Mouse (Mus musculus) gastrocnemius, adult 8-10 months (tissue): ENCODE results near the gene E2f6. TPM values are rescaled to one million over a fixed set of nuclear protein-coding genes. Genes with fewer than 3 reads are reported as not detected.

Source experiments
- DNase-seq, 2 experiments: peaks; one replicate each; pipeline ENCODE4 v3.0.0; 2022; ENCODE audit warnings: low spot score in 2 of 2
- total RNA-seq, 4 experiments: library from RNA; stranded (reverse); gene quantifications; 2 replicates each; pipeline ENCODE4 v1.2.4; 2022

The E2f6 gene
- total RNA-seq, result 100 to 1,000 TPM; 136 to 196 (median 151) TPM

DNA sequence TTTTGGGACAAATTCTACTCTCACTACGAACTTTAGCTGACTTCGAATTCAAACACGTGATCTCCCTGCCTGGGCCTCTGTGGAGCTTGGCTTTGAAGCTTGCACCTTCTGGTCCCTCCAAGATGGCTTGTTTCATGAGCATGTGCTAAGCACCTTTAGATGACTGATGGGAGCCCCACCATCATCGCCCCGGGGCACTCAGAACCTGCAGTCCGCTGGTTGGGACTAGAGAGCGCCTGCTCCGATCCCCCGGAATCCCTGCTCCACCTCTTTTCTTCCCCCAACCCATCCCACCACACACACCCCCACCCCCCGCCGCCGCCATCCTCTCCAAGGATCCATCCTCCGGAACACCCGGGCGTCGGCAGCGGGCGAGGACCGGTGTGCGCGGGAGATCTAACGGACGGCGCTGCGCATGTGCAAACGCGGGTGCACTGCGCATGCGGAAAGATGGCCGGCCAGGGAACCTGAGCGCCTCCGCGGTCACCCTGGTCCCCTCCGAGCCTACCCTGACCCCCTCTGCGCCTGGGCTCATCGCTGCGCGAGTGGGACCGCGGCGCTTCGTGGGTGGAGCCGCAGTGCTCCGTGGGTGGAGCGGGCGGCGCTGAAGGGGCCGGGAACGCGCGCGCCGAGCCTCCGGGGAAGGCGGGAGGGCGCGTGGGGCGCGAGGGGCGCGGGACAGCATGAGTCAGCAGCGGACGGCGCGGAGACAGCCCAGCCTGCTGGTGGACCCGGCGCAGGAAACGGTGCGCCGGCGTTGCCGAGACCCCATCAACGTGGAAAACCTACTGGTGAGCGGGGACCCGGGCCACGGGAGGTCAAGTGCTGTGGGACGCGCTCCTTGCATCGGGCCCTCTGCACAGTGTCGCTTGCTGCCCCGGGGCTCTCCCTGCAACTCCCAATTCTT, at the start of gene E2f6:
Gene E2f6, plus strand, starts transcription at position 439 of the 907 bp plus-strand sequence.
- DNase-seq, result peak; percentile 67 to 74

DNA sequence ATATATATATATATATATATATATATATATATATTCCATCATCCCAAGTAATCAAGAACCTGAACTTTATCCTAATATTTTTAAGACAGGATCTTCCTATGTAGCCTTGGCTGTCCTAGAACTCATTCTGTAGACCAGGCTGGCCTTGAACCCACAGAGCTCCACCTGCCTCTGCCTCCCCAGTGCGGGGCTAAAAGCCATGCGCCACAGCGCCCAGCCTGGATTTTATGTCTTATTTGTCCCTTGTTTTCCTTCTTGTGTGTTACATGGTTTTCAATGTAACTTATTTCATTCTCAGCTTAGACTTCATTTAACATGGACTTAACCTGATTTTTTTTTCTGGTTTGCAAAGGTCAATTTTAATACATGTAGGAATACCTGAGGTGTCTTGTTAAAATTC, 49.3 kb upstream of the E2f6 start:
- no peak for DNase-seq

DNA sequence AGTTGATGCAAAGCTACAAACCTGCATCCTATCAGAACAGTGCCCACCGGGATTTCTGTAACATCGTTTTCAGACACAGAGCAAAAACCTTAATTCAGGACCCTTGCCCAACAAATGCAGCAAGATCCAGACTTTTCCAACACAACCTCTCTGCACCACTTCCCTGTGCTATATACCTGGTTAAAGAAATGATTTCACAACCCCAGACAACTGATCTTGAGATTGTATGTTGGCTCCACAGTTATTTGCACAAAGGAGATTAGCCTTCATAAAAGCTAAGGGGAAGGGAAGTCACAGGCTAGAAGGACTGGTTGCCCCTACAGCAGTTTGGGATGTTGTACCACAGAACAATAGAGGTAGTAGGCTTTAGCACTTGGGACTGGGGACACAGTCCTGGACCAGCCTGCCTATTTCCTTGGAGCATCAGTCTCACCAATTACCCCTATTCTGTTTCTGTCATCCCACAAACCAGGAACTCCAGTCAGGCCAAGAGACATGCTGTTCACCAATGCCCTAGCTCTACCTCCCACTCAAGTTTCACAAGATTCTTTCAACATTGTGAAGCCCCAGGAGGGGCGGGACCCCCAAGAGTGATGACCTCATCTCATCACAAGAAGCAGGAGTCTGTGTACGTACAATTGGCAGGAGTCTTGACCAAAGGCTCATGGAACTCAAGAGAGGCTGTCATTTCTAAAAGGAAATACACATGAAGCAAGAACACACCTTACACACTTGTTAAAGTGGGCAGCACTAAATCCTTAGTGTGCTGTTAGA, 46.9 kb upstream of the E2f6 start:
- DNase-seq, result no peak

DNA sequence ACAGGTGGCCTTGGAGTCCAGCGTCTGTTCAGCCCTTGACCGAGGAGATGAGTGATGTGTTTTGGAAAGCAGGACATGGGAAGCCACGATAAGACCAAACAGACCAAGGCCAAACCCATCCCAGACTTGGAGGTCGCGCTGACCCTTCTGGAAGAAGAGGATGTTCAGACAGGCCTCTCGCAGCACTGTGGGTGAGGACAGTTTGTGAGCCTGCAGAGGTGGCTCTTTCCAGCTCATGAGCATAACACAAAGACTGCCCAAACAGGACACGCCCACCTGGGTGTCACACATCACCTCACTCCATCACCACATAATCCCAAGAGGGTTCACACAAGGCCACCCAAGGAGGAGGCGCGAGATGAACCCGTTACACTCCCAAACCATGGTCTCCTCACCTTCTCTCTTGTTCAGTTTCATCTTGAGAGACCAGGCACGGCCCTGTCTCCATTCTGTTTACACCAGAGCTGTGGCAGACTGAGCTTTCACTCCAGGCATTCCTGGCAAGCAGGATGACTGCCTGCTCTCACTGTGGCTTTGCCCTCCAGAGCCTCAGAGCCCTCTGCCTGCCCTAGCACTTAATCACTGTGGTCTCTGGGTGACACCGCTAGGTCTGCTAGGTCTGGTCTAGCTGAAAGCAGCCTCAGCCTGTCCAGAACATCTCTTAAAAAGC, 45.9 kb upstream of the E2f6 start:
- DNase-seq, result no peak

DNA sequence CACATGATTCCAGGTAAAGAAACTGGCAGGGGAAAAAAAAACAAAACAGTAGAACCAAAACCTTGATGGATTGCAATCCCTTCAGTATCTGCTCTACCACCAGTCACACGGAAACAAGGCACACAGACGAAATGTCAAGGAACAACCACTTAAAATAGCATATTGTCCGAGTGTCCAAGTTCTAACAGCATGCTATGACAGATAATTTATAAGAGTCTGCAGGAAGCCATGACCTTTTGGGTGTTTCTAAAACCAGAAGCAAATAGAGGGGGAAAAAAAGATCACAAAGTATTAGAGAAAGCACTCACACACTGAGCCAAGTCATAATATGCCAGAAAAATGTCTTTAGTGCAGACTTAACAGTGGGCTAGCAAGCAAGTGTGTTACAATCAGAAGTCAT, 42.5 kb upstream of the E2f6 start:
- DNase-seq, result no peak

GRCm38 (mm10) chr12:16768711-16769110, 42.1 kb upstream of the E2f6 start:
- no peak for DNase-seq

- DNase-seq, result no peak
These were observed 41.1 kb upstream of the E2f6 start for GRCm38 (mm10) chr12:16769601-16770165.

DNA sequence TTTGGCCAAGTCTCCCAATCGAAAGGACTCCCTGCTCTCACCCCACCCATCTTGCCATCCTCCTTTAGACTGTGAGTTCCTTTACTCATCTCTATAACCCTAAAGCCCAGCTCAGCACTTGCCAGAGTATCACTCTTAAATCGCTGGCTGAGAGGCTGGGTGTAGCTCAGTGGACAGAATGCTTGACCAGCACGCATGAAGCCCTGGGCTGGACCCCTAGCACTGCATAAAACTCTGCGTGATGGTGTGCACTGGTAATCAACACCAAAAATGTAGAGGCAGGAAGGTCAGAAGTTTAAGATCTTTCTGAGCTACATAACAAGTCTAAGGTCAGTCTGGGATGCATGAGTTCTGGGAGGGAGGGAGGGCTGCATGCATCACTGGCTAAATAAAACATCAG, 36.2 kb upstream of the E2f6 start:
- DNase-seq, result no peak

DNA sequence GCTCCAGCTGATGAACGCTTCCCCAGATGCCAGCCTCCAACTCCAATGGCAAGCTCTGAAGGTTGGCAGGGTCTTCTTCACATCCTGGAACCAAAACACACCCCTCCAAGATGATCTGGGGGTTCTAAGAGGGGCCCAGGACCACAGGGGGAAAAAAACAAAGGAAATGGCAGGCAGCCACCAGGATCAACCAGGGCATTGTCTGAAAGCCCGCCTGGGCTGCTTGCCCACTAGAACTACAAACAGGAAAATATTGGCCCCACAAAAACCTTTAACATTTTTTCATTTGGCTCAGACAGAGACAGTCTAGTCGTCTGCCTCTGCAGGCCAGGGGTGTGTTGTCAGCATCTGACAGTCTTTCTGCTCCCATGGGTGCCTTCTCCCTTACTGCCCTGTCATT, 35.4 kb upstream of the E2f6 start:
- no peak for DNase-seq

- no peak for DNase-seq
These were observed 32.2 kb upstream of the E2f6 start for GRCm38 (mm10) chr12:16778523-16778922.

GRCm38 (mm10) chr12:16779165-16779564, 31.6 kb upstream of the E2f6 start:
- DNase-seq, result no peak

DNA sequence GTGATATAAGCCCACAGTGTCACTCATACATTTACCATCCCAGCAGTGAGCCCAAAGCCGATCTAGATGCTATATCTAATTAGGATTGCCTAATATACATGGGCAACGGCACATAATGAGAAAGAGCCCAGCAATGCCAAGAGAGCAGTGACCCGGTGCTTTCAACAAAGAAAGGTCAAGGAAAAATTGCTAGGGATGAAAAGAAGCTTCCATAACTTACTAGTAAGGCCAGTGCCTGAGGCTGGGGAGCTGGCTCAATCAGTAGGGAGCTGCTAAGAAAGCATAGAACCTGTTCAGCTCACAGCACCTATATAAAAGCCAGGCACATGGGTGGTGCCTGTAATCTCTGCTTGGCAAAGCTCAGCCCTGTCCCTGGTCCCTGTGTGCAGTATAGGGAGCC, 30.4 kb upstream of the E2f6 start:
- DNase-seq, result no peak

DNA sequence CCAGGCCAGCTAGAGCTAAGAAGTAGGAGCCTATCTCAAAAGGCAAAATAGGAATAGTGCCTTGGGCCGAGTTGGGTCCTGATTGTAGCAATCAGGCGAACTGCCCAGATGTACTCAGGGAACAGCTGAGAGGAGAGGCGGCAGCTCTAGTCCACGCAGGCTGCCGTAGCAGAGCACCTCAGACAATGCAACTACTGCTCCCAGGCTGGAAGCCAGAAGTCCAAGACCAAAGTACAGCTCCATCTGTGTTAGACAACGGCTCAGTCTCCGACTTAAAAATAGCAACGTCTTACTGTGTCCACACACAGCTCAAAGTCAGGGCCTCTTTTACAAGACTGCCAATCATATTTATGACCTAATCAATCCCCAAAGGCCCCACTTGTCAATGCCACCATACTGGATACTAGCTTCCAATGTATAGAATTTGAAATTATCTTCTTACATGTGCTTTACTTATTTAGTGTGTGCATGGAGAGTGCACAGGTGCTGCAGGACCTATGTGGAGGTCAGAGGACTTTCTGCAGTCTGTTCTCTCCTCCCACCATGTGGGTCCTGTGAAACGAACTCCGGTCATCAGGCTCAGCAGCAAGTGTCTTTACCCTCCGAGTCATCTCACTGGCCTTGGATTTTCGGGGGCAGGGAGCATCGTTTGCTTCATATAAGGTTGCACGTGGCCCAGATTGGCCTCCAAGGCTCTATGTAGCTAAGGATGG, 29.6 kb upstream of the E2f6 start:
- DNase-seq, result no peak

DNA sequence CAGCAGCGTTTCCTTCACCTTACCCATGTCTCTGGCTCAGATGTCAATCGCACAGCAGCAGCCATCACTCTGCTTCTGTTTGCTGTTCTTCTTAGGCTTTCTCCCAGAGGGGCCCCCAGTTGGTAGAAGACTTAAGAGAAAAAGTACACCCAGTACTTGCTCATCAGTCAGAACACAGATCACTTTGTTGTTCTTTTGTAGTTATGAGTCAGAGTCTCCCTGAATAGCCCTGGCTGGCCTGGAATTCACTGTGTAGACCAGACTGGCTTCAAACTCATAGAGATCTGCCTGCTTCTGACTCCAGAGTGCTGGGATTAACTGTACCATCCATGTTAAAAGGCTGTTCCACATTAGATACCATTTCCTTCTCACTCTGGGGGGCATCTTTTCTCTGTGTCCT, 22.2 kb upstream of the E2f6 start:
- DNase-seq, result no peak

DNA sequence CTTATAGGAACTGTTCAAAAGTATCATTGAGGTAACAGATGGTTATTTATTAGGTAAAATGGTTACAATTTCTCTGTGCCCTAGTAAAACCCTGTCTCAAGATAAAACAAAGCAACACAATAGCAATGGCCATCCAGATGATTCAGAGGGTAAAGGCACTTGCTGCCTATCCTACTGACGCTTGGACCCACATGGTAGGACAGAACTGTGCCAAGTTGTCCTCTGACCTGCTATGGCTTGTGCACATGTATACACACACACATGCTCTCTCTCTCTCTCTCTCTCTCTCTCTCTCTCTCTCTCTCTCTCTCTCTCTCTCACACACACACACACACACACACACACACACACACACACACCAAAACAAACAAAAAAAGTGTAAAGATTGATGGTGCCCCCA, 21.6 kb upstream of the E2f6 start:
- DNase-seq, result no peak

DNA sequence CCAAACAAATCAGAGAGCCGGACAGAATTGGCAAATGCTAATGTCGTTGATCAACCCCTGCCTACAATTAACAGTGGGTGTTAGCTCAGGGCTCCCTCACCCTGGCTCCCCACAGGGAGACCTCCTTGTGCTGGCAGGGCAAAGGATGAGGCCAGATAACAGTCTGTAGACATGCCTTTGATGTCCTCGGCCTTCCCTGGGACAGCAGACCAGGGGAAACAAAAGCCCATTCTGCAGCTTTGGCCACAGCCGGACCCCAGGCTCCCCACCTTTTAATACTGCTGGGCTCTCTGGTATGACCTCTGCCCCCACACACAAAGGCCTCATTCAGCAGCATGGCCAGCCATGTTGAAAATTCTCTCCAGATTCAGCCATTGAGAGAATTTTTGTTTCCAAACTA, 21.0 kb upstream of the E2f6 start:
- no peak for DNase-seq

GRCm38 (mm10) chr12:16790456-16790855, 20.3 kb upstream of the E2f6 start:
- no peak for DNase-seq

DNA sequence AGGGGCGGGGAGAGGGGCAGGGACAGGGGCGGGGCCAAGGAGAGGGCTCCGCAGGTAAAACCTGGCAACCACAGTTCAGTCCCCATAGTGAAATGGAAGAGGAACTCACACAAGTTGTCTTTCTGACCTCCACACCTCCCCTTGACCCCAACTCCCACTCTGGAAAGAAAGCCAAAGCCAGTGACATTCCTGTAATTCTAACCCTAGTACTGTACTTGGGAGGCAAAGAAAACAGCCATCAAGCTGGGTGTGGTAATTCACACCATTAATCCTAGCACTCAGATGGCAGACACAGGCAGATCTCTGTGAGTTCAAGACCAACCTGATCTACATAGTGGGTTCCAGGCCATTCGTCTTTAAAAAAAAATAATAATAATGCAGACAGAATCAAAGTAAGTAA, 17.4 kb upstream of the E2f6 start:
- no peak for DNase-seq

- no peak for DNase-seq
These were observed 15.0 kb upstream of the E2f6 start for GRCm38 (mm10) chr12:16795781-16796180.

- DNase-seq, result no peak
These were observed 11.9 kb upstream of the E2f6 start for GRCm38 (mm10) chr12:16798894-16799293.

DNA sequence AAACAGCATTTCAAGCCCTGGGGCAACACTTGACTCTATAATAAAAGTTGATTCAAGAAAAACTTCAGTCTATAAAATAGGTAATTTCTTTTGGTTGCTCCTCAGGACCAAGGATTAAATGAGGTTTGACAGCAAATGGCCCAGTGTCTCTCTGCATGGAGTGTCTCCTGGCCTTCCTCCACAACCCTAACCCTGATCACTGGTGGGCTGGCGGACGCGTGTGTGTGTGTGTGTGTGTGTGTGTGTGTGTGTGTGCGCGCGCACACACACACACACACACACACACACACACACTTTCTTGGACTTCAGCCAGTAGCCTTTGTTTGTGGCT, 10.9 kb upstream of the E2f6 start:
- no peak for DNase-seq
